Mouse (Mus musculus) neural tube, embryonic 12.5 days (tissue): Measurements from ENCODE around the gene Ext2. TPM values are rescaled to one million over a fixed set of nuclear protein-coding genes. Genes with fewer than 3 reads are reported as not detected.

Experiments used
- ATAC-seq: fragments of 200-750 bp; cut with Nextera tagmentation; 2 replicates; pipeline ENCODE4 v1.8.0; 2017; ENCODE audit warnings: low read depth, mild to moderate bottlenecking, moderate TSS enrichment, moderate library complexity; ENCODE audit not compliant: low FRiP score
- H3K27ac ChIP-seq: fragments of 300-500 bp; sonication (generic); 2 replicates; pipeline ENCODE4 v1.5.1; 2016
- H3K27me3 ChIP-seq: fragments of 300-500 bp; sonication (generic); replicated peaks from 2 replicates; pipeline ENCODE4 v1.6.1; 2016; ENCODE audit warnings: mild to moderate bottlenecking
- H3K36me3 ChIP-seq: fragments of 300-500 bp; sonication (generic); 2 replicates; pipeline ENCODE4 v1.6.1; 2016; ENCODE audit warnings: mild to moderate bottlenecking
- H3K4me1 ChIP-seq: fragments of 300-500 bp; sonication (generic); 2 replicates; pipeline ENCODE4 v1.6.1; 2016
- H3K4me2 ChIP-seq: fragments of 300-500 bp; sonication (generic); replicated peaks from 2 replicates; pipeline ENCODE4 v1.6.1; 2016; ENCODE audit warnings: mild to moderate bottlenecking
- H3K4me3 ChIP-seq: fragments of 300-500 bp; sonication (generic); 2 replicates; pipeline ENCODE4 v1.5.1; 2016
- H3K9ac ChIP-seq: fragments of 300-500 bp; sonication (generic); 2 replicates; pipeline ENCODE4 v1.6.1; 2016; ENCODE audit warnings: mild to moderate bottlenecking
- H3K9me3 ChIP-seq: fragments of 300-500 bp; sonication (generic); 2 replicates; pipeline ENCODE4 v1.6.1; 2016; ENCODE audit warnings: mild to moderate bottlenecking
- WGBS: fragments of 180-500 bp; shearing (Covaris S2); methylation state at CpG from one replicate; pipeline ENCODE4 v1.1.7; 2016; 5-methylcytosine and 5-hydroxymethylcytosine counted together
- polyA plus RNA-seq: library from polyadenylated mRNA; unstranded; fragments of >200 nt; fragmentation: Nextera tagmentation; extraction: Ambion mirVana; gene quantifications from 2 replicates; pipeline ENCODE4 v1.2.1, GENCODE M21; 2016

The Ext2 gene
- polyA plus RNA-seq, 1 experiment from 2014 or later, result 76.9 TPM

- 89% methylated on average over 7 of the region's 7 CpGs for WGBS
- no peak for ATAC-seq
- H3K4me2 ChIP-seq, result no peak overlapping the region
Observed at GRCm38 (mm10) chr2:93682601-93683202, 139.7 kb downstream of the Ext2 start.

GRCm38 (mm10) chr2:93681321-93681720 is 141.0 kb downstream of the Ext2 start:
- Histone ChIP-seq H3K4me1 (peaks cover 4% of the 10 kb centered on the region; the same call in 1 of the 2 replicates), H3K9me3 (no peaks in the 10 kb centered on the region), H3K4me3 (no peak overlapping the region), H3K27me3 (no peaks in the 10 kb centered on the region), H3K9ac (no peak overlapping the region), H3K27ac (no peak overlapping the region), H3K36me3 (no peaks in the 10 kb centered on the region), H3K4me2 (no peak overlapping the region)
- 65% methylated on average over 5 of the region's 5 CpGs for WGBS
- no peak for ATAC-seq

More at GRCm38 (mm10) chr2:93682601-93683202, 139.7 kb downstream of the Ext2 start:
- Histone ChIP-seq H3K4me1 (peaks cover 4% of the 10 kb centered on the region; the same call in 1 of the 2 replicates), H3K9me3 (no peaks in the 10 kb centered on the region), H3K27ac (no peak overlapping the region), H3K4me3 (no peak overlapping the region), H3K9ac (no peak overlapping the region), H3K36me3 (no peaks in the 10 kb centered on the region), H3K27me3 (no peaks in the 10 kb centered on the region)

GRCm38 (mm10) chr2:93677231-93677630 is 145.1 kb downstream of the Ext2 start:
- Histone ChIP-seq H3K9me3 (no peaks in the 10 kb centered on the region), H3K36me3 (no peaks in the 10 kb centered on the region), H3K4me1 (0 out of 2 replicates have a peak, but pooled peaks cover 5% of the 10 kb centered on the region), H3K4me2 (no peak overlapping the region), H3K27ac (no peak overlapping the region), H3K27me3 (0 out of 2 replicates have a peak, but pooled peaks cover 3% of the 10 kb centered on the region), H3K4me3 (no peak overlapping the region), H3K9ac (no peak overlapping the region)
- no peak for ATAC-seq
- WGBS, result 93% methylated on average over 14 of the region's 14 CpGs

- H3K4me2 ChIP-seq, result no peak overlapping the region
- no peak overlapping the region for H3K4me3 ChIP-seq
- H3K36me3 ChIP-seq, result no peaks in the 10 kb centered on the region
- H3K9me3 ChIP-seq, result no peaks in the 10 kb centered on the region
- H3K27me3 ChIP-seq, result peaks cover 6% of the 10 kb centered on the region; the same call in 1 of the 2 replicates
- 0 out of 2 replicates have a peak, but pooled peaks have one; percentile 46 for ATAC-seq
- 63% methylated on average over 15 of the region's 15 CpGs for WGBS
- H3K27ac ChIP-seq, result no peak overlapping the region
- H3K9ac ChIP-seq, result no peak overlapping the region
- H3K4me1 ChIP-seq, result peaks cover 12% of the 10 kb centered on the region; the same call in 1 of the 2 replicates
Observed at GRCm38 (mm10) chr2:93671573-93672184, 150.7 kb downstream of the Ext2 start.

GRCm38 (mm10) chr2:93666146-93666858 is 156.1 kb downstream of the Ext2 start:
- no peak for ATAC-seq
- H3K27ac ChIP-seq, result no peak overlapping the region
- H3K4me1 ChIP-seq, result peaks cover 8% of the 10 kb centered on the region
- WGBS, result 62% methylated on average over 3 of the region's 3 CpGs
- no peak overlapping the region for H3K4me2 ChIP-seq
- no peaks in the 10 kb centered on the region; the same call in 1 of the 2 replicates for H3K27me3 ChIP-seq
- H3K36me3 ChIP-seq, result no peaks in the 10 kb centered on the region
- H3K9me3 ChIP-seq, result no peaks in the 10 kb centered on the region
- H3K4me3 ChIP-seq, result no peak overlapping the region
- H3K9ac ChIP-seq, result no peak overlapping the region

- H3K4me1 ChIP-seq, result peaks cover 8% of the 10 kb centered on the region
- no peaks in the 10 kb centered on the region for H3K9me3 ChIP-seq
- no peak overlapping the region for H3K4me3 ChIP-seq
- H3K27ac ChIP-seq, result no peak overlapping the region
- H3K36me3 ChIP-seq, result no peaks in the 10 kb centered on the region
- no peaks in the 10 kb centered on the region; the same call in 1 of the 2 replicates for H3K27me3 ChIP-seq
- 90% methylated on average over 5 of the region's 5 CpGs for WGBS
- no peak overlapping the region for H3K9ac ChIP-seq
- ATAC-seq, result no peak
- no peak overlapping the region for H3K4me2 ChIP-seq
Observed at GRCm38 (mm10) chr2:93665472-93665871, 156.9 kb downstream of the Ext2 start.

- 20% methylated on average over 16 of the region's 16 CpGs for WGBS
- H3K9ac ChIP-seq, result no peak overlapping the region
- H3K27me3 ChIP-seq, result no peaks in the 10 kb centered on the region; the same call in none of the 2 replicates
- H3K27ac ChIP-seq, result no peak overlapping the region
- no peak overlapping the region for H3K4me3 ChIP-seq
- H3K4me2 ChIP-seq, result no peak overlapping the region; the same call in 1 of the 2 replicates
- H3K36me3 ChIP-seq, result no peaks in the 10 kb centered on the region
- peaks cover 8% of the 10 kb centered on the region for H3K4me1 ChIP-seq
- no peaks in the 10 kb centered on the region for H3K9me3 ChIP-seq
- ATAC-seq, result no peak
Observed at GRCm38 (mm10) chr2:93662240-93662865, 160.0 kb downstream of the Ext2 start.

- 81% methylated on average over 6 of the region's 6 CpGs for WGBS
- Histone ChIP-seq H3K36me3 (no peaks in the 10 kb centered on the region), H3K27ac (no peak overlapping the region), H3K27me3 (peaks cover under 1% of the 10 kb centered on the region), H3K4me2 (no peak overlapping the region), H3K9me3 (no peaks in the 10 kb centered on the region), H3K4me1 (peaks cover 8% of the 10 kb centered on the region), H3K4me3 (no peak overlapping the region), H3K9ac (no peak overlapping the region)
- no peak for ATAC-seq
Observed at GRCm38 (mm10) chr2:93661096-93661495, 161.3 kb downstream of the Ext2 start.

GRCm38 (mm10) chr2:93659705-93660308 is 162.6 kb downstream of the Ext2 start:
- WGBS, result 89% methylated on average over 6 of the region's 6 CpGs
- Histone ChIP-seq H3K4me1 (peaks cover 8% of the 10 kb centered on the region), H3K4me2 (no peak overlapping the region), H3K4me3 (no peak overlapping the region), H3K36me3 (no peaks in the 10 kb centered on the region), H3K9ac (no peak overlapping the region), H3K27ac (no peak overlapping the region), H3K9me3 (no peaks in the 10 kb centered on the region), H3K27me3 (peaks cover 7% of the 10 kb centered on the region)
- ATAC-seq, result no peak

GRCm38 (mm10) chr2:93659004-93659403 is 163.4 kb downstream of the Ext2 start:
- no peaks in the 10 kb centered on the region for H3K36me3 ChIP-seq
- peaks cover 7% of the 10 kb centered on the region for H3K27me3 ChIP-seq
- H3K4me1 ChIP-seq, result peaks cover 8% of the 10 kb centered on the region
- ATAC-seq, result no peak
- no peak overlapping the region for H3K27ac ChIP-seq
- H3K9me3 ChIP-seq, result no peaks in the 10 kb centered on the region
- no peak overlapping the region for H3K4me3 ChIP-seq
- H3K9ac ChIP-seq, result no peak overlapping the region
- H3K4me2 ChIP-seq, result no peak overlapping the region
- 33% methylated on average over 3 of the region's 3 CpGs for WGBS

- no peak for ATAC-seq
- Histone ChIP-seq H3K9me3 (no peaks in the 10 kb centered on the region), H3K4me3 (no peak overlapping the region), H3K4me1 (no peaks in the 10 kb centered on the region), H3K27me3 (peaks cover 27% of the 10 kb centered on the region), H3K36me3 (no peaks in the 10 kb centered on the region), H3K4me2 (no peak overlapping the region), H3K9ac (no peak overlapping the region), H3K27ac (no peak overlapping the region)
- 72% methylated on average over 11 of the region's 11 CpGs for WGBS
Observed at GRCm38 (mm10) chr2:93654336-93655055, 167.9 kb downstream of the Ext2 start.
